Mouse (Mus musculus) liver, embryonic 14.5 days (tissue): ENCODE data around the gene Tdg. TPM values are rescaled to one million over a fixed set of nuclear protein-coding genes. Genes with fewer than 3 reads are reported as not detected.

ENCODE experiments used
- ATAC-seq: fragments of 200-750 bp; cut with Nextera tagmentation; 2 replicates; pipeline ENCODE4 v1.8.0; 2017; ENCODE audit warnings: moderate number of reproducible peaks, mild to moderate bottlenecking, moderate library complexity; ENCODE audit not compliant: insufficient read depth
- DNase-seq, 3 experiments: peaks; one replicate each; pipeline ENCODE4 v3.0.0-alpha.2; 2012 to 2013; ENCODE audit warnings: low read depth in 3 of 3, low spot score in 3 of 3
- H3K27ac ChIP-seq: fragments of 300-500 bp; sonication (generic); 2 replicates; pipeline ENCODE4 v1.5.1; 2014; ENCODE audit warnings: moderate library complexity, mild to moderate bottlenecking, control low read depth, inconsistent platforms
- H3K27me3 ChIP-seq: fragments of 300-500 bp; sonication (generic); 2 replicates; pipeline ENCODE4 v1.6.1; 2014; ENCODE audit warnings: mild to moderate bottlenecking, low read length, moderate library complexity; ENCODE audit not compliant: control insufficient read depth, insufficient read depth
- H3K36me3 ChIP-seq: fragments of 300-500 bp; sonication (generic); replicated peaks from 2 replicates; pipeline ENCODE4 v1.6.1; 2014; ENCODE audit warnings: low read depth; ENCODE audit not compliant: control insufficient read depth, insufficient read depth
- H3K4me1 ChIP-seq, 2 experiments: fragments of 200-500 bp in 1 of 2; fragments of 300-500 bp in 1 of 2; sonication (generic) in 1 of 2; replicated peaks; 2 replicates each; pipeline ENCODE4 v1.6.1; 2012 to 2014; ENCODE audit warnings: antibody characterized with exemption in 1 of 2, inconsistent platforms in 1 of 2, low read length in 1 of 2; ENCODE audit not compliant: control insufficient read depth in 2 of 2, insufficient read depth in 2 of 2
- H3K4me2 ChIP-seq: fragments of 300-500 bp; sonication (generic); 2 replicates; pipeline ENCODE4 v1.6.1; 2014; ENCODE audit warnings: low read depth, mild to moderate bottlenecking, control low read depth, moderate library complexity
- H3K4me3 ChIP-seq, 2 experiments: fragments of 200-500 bp in 1 of 2; fragments of 300-500 bp in 1 of 2; sonication (generic) in 1 of 2; 2 replicates each; pipeline ENCODE4 v1.5.1; 2012 to 2014; ENCODE audit warnings: low read depth in 2 of 2, low read length in 2 of 2, mild to moderate bottlenecking in 2 of 2, control low read depth in 1 of 2, inconsistent platforms in 1 of 2, moderate library complexity in 1 of 2; ENCODE audit not compliant: insufficient read depth in 1 of 2
- H3K9ac ChIP-seq: fragments of 300-500 bp; sonication (generic); replicated peaks from 2 replicates; pipeline ENCODE4 v1.6.1; 2014; ENCODE audit warnings: mild to moderate bottlenecking, control low read depth, moderate library complexity
- H3K9me3 ChIP-seq: fragments of 300-500 bp; sonication (generic); 2 replicates; pipeline ENCODE4 v1.6.1; 2016; ENCODE audit warnings: low read length, mixed read lengths; ENCODE audit not compliant: control insufficient read depth
- CTCF ChIP-seq: IDR thresholded peaks from 2 replicates; pipeline ENCODE4 v1.5.1; 2016; ENCODE audit warnings: antibody characterized with exemption, low read depth, control low read depth
- EP300 ChIP-seq: IDR thresholded peaks from 2 replicates; pipeline ENCODE4 v1.6.1; 2016; ENCODE audit warnings: antibody characterized with exemption, low read depth
- WGBS: fragments of 180-500 bp; shearing (Covaris S2); extraction: QIAGEN DNeasy Blood & Tissue Kit; methylation state at CpG from one replicate; pipeline ENCODE4 v1.1.7; 2014; ENCODE audit not compliant: insufficient replicate concordance; 5-methylcytosine and 5-hydroxymethylcytosine counted together
- polyA plus RNA-seq, 2 experiments: library from polyadenylated mRNA; depleted of rRNA in 1 of 2; stranded (reverse) in 1 of 2; unstranded in 1 of 2; fragments of >200 nt; fragmentation: Nextera tagmentation in 1 of 2; extraction: Ambion mirVana in 1 of 2; gene quantifications; 2 replicates each; pipeline versions ENCODE4 v1.2.1 to v1.2.3; 2012 to 2014

Gene Tdg
- polyA plus RNA-seq, 2 experiments, result 21.3 to 33.0 TPM

GRCm38 (mm10) chr10:82651221-82651620 is 21.6 kb downstream of the Tdg start:
- no peaks in the 10 kb centered on the region for H3K4me1 ChIP-seq
- H3K27me3 ChIP-seq, result no peaks in the 10 kb centered on the region
- H3K9ac ChIP-seq, result no peak overlapping the region
- H3K36me3 ChIP-seq, result peaks cover 17% of the 10 kb centered on the region
- no peak for DNase-seq
- no peak for ATAC-seq
- WGBS, result 71% methylated on average over 5 of the region's 5 CpGs
- TF ChIP-seq EP300 (no peak), CTCF (no peak)
- no peaks in the 10 kb centered on the region for H3K9me3 ChIP-seq
- H3K4me2 ChIP-seq, result no peak overlapping the region
- H3K4me3 ChIP-seq, result no peak overlapping the region
- H3K27ac ChIP-seq, result no peak overlapping the region

GRCm38 (mm10) chr10:82652625-82653024 is 23.0 kb downstream of the Tdg start:
- peaks cover 7% of the 10 kb centered on the region for H3K36me3 ChIP-seq
- H3K4me1 ChIP-seq, result no peaks in the 10 kb centered on the region
- no peaks in the 10 kb centered on the region for H3K27me3 ChIP-seq
- ATAC-seq (no peak), DNase-seq (no peak)
- WGBS, result 61% methylated on average over 5 of the region's 5 CpGs
- H3K27ac ChIP-seq, result no peak overlapping the region
- H3K9ac ChIP-seq, result no peak overlapping the region
- no peaks in the 10 kb centered on the region for H3K9me3 ChIP-seq
- TF ChIP-seq EP300 (no peak), CTCF (no peak)
- no peak overlapping the region for H3K4me3 ChIP-seq
- H3K4me2 ChIP-seq, result no peak overlapping the region

GRCm38 (mm10) chr10:82654581-82654980 is 25.0 kb downstream of the Tdg start:
- no peaks in the 10 kb centered on the region for H3K27me3 ChIP-seq

GRCm38 (mm10) chr10:82661820-82662219 is 32.2 kb downstream of the Tdg start:
- Histone ChIP-seq H3K4me3 (no peak overlapping the region), H3K27ac (no peak overlapping the region), H3K36me3 (no peaks in the 10 kb centered on the region), H3K4me2 (no peak overlapping the region), H3K9ac (no peak overlapping the region), H3K4me1 (peaks cover 0 to 3% of the 10 kb centered on the region in 2 experiments; a peak in 1 of 4 replicates), H3K9me3 (no peaks in the 10 kb centered on the region), H3K27me3 (no peaks in the 10 kb centered on the region)
- DNase-seq (no peak), ATAC-seq (no peak)
- TF ChIP-seq EP300 (no peak), CTCF (no peak)
- 72% methylated on average over 8 of the region's 8 CpGs for WGBS

More at GRCm38 (mm10) chr10:82654581-82654980, 25.0 kb downstream of the Tdg start:
- 74% methylated on average over 3 of the region's 3 CpGs for WGBS
- ATAC-seq (no peak), DNase-seq (no peak)
- Histone ChIP-seq H3K36me3 (peaks cover 3% of the 10 kb centered on the region; the same call in 1 of the 2 replicates), H3K4me2 (no peak overlapping the region), H3K9ac (no peak overlapping the region), H3K4me3 (no peak overlapping the region), H3K27ac (no peak overlapping the region), H3K9me3 (no peaks in the 10 kb centered on the region), H3K4me1 (no peaks in the 10 kb centered on the region)
- no peak for TF ChIP-seq EP300
- no peak for TF ChIP-seq CTCF

GRCm38 (mm10) chr10:82662267-82662990 is 32.8 kb downstream of the Tdg start:
- Histone ChIP-seq H3K4me1 (peaks cover 0 to 4% of the 10 kb centered on the region in 2 experiments; a peak in 1 of 4 replicates), H3K4me3 (no peak overlapping the region), H3K9me3 (no peaks in the 10 kb centered on the region), H3K4me2 (no peak overlapping the region), H3K27ac (no peak overlapping the region), H3K27me3 (no peaks in the 10 kb centered on the region), H3K36me3 (no peaks in the 10 kb centered on the region), H3K9ac (no peak overlapping the region)
- DNase-seq, result no peak
- TF ChIP-seq EP300 (no peak), CTCF (no peak)
- WGBS, result 56% methylated on average over 14 of the region's 14 CpGs
- ATAC-seq, result no peak
